Mouse (Mus musculus) gastrocnemius, postnatal 10 days (tissue): ENCODE data around the gene Grin2d. TPM values are rescaled to one million over a fixed set of nuclear protein-coding genes. Genes with fewer than 3 reads are reported as not detected.

Experiments
- DNase-seq: peaks from one replicate; pipeline ENCODE4 v3.0.0; 2021; ENCODE audit warnings: mixed read lengths
- total RNA-seq, 2 experiments: library from RNA; stranded (reverse); gene quantifications; 2 replicates each; pipeline ENCODE4 v1.2.3; 2021

The Grin2d gene
- total RNA-seq, 2 experiments from 2014 or later = 0.80 to 1.2 TPM

DNA sequence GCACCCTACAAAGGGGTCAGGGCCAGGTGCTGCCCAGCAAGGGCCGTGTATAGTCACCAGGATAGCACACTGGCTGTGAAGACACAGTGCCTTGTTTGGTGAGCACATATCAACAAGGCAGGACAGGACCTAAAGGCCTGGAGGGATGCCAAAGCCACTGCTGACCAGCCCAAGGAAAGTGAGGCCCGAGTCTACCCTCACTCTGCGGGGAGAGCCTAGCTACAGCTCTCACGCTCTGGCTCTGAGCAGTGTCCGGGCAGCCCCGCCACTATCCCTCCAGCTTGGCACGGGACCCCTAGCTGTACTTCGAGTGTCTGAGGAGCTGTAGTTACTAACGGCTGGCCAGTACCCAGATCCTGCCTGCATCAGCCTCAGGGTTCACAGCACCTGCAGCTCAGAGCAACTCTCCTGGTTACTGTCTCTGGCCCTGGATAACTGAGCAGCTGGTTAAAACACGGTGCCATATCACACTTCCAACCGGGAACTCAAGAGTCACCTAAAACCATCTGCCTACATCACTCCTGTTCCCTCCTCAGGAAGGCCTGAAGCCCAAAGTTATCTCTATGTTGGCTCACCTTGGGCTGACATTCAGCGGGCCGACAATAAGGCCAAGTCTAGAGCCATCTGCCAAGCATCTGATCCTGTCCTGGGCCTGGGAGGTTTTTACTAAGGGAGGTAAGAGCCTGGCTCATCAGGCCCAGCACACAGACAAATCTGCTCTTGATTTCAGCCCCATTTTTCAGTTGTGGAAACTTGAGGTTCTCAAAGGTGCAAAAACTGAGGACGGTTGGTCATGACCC is 68.7 kb downstream of the Grin2d start:
- no peak for DNase-seq

DNA sequence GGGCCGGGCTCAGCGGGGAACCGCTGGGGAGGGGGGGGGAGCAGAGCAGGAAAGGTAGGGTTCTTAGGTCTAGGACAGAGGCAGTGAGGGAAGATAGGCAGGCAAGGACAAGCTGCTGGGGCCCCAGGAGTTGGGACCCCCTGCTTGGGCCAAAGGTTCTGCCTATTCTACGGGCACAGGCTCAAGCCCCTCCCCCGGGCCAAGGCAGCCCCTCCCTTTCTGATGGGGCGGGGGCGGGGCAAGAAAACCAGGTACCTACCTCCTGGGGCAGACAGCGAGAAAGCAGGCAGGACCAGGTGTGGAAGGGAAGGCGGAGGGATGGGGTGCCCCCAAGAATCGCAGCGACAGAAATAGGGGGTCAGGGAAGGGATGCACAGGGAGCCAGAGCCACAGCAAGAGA is 69.7 kb downstream of the Grin2d start:
- DNase-seq = no peak

DNA sequence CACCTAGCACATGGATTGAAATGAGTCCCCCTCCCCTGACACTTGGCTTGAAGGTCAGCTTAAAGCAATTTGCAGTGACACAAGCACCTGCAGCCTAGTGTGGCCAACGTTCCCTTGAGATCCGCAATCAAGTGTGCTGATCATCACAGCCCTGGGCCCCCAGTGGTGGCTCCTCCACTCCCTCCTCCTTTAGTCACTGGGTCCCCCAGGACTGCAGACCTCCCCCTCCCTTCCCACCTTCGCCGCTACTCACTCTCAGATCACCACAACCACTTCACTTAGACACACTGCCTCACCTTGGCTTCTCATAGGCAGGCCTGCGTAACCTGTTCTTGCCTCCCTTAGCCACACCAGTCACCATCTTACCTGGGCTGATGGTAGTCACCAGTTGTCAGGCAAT is 72.2 kb downstream of the Grin2d start:
- no peak for DNase-seq

DNA sequence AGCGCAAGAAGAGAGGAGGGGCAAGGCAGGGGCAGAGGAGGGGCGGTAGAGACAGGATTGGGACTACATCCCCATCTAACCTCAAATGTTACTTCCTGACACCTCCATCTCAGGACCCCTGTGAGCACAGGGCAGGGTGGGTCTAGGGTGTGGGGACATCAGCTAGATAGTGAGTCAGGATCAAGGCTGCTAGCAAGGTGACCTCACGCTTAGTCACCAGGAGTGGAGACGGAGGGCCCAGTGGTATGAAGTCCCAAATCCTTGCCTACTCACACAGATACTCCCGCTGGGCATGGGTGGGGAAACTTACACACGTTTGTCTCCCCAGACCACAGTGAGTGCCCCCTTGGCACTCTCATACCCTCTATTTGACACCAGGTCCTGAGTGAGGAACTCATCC is 75.6 kb downstream of the Grin2d start:
- no peak for DNase-seq

DNA sequence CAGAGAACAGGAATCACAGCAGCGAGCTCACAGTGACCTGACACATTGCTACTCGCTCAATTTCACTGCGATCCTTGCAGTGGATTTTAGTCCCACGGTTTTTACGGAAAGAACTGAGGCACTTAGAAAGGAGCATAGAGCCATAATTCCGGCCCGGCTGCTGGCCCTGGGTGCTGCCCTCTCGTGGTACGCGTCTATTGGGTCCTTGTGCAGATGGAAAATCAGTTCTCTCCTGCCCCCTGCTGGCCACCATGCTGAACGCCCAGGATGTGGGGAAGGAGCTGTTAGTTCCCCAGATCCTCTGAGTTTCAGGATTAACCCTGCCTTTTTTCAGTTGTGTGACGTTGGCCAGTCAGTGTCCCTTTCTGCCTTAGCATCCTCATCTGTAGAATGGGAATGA is 76.8 kb downstream of the Grin2d start:
- DNase-seq = peak; percentile 94

DNA sequence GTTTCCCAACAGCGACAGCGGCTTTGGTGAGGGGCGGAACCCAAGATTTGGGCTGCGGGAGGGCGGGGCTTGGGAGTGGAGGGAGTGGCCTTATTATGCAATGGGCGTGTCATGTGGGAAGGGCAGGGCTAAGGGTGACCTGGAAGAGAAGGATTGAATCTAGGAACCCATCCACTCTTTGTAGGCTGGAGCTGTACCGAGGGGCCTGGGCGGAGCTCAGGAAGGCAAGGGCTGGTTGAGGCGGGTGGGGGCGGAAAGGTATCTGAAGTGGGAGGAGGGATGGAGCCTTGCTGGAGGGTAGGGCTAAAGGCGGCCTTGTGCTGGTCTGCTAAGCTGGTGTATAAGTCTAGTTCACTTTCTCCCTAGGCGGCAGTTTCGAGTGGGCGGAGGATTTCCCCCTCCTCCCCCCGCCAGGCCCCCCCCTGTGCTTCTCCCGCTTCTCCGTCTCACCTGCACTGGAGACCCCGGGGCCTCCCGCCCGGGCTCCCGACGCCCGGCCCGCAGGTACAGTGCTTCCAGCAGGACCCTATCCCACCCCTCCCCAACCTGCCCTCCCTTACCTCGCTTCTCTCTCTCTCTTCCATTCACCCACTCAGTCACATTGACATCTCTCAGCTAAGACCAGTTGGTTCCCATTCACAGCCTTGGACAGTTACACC is 77.5 kb downstream of the Grin2d start:
- DNase-seq = no peak

DNA sequence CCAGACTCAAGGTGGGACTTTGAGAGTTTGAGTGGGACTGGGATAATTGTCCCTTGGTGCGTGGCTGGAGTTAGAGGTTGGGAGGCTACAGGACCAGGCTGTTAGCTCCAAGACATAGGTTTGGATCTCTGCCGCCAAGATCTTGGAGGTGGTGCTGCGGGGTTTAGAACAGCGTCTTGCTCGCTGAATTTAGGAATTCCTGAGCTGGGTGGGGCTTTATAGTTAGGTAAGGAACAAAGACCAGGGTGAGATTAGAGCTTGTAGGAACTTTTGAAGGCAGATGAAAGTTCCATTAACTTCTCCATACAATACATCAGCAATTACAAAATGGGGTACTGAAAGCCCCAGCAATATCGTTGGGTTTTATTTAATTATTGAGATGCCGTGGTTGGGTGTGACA is 78.2 kb downstream of the Grin2d start:
- no peak for DNase-seq

DNA sequence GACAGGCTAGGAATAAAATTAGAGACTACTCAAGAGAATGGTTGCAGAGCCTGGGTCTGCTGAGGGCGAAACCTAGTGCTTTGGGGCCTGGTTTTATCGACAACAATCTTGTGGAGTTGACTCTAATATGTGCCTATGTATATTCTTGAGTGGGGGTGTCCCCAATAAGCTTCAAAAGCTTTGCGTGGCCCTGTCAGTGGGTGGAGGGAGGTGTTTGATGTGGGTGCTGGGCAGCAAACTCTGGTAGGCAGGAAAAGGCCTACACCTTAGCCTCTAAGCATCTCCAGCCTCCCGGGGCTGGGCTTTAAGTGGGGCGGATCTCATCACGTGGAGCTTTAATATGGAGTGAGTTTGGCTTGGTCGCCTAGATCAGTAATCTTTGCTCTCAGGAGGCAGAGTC is 79.2 kb downstream of the Grin2d start:
- no peak for DNase-seq

DNA sequence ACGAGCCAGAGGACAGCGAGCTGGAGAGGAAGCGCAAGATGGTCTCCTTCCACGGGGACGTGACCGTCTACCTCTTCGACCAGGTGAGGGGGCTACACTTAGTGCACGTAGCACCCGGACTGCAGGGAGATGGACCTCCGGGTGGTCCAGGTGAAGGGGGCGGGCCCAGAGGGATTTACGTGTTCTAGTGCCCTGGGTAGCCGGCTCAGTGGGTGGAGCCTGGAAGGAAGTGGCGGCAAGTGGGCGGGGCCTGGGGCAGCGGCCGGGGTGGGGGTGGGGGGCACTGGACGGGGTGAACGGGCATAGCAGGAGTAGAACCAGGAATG is 79.7 kb downstream of the Grin2d start:
- DNase-seq = no peak

DNA sequence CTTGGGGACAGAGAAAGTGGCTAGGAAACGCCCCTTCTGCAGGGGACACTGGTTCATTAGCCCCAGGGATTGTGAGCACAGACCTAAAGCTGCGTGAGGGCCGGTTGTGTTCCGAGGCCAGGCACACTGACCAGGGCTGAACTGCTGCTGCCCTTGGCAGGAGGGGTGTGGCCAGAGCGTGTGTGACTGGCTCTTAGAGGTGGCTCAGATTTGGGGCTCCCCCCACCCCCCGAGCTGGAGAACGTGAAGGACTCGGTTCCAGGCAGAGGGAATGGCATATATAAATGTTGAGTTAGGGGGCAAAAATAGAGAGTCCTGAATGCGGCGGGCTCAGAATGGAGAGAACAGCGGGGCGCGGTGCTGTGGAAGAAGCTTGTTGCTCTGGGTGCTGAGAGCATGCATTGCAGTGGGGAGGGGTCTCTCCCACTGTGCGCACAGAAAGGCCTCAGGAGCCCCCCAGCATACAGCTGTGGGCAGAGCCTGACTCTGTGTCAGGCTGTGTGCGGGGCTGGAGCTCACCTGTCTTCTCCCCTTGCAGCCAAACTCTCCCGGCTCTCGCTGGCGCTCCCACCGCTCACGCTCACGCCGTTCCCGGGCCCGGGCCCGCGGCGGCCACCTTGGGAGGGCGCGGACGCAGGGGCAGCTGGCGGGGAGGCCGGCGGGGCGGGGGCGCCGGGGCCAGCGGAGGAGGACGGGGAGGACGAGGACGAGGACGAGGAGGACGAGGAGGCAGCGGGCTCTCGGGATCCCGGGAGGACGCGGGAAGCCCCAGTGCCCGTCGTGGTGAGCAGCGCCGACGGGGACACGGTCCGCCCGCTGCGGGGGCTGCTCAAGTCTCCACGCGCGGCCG is 80.3 kb downstream of the Grin2d start:
- DNase-seq = no peak

DNA sequence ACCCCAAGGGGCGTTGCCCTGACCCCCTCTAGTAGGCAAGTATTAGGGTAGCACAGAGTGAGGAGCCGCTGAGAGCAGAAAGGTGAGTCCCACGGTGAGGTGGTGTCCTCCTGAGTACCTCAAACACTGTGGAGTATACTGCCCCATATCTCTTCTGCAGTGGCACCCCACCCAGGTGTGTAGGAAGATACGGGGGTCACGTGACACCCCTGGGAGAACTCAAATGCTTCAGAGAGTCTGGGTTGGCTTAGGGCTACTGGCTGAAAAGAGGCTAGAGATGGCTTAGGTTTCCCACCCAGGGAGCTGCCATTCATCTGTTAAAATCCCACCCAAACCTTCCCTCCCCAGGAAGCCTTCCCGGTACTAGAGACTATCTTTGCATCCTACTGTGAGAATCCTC is 81.2 kb downstream of the Grin2d start:
- no peak for DNase-seq

DNA sequence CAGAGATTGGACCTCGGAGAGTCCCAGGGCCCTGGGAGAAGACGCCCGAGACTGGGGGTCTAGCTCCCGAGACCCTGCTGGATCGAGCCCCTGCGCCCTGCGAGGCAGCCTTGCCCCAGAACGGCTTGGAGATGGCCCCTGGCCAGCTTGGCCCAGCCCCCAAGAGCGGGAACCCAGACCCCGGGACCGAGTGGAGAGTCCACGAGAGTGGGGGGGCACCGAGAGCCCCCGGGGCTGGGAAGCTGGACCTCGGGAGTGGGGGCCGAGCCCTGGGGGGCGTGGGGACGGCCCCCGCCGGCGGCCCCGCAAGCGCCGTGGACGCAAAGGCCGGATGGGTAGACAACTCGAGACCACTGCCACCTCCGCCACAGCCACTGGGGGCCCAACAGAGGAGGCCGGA is 83.2 kb downstream of the Grin2d start:
- no peak for DNase-seq

DNA sequence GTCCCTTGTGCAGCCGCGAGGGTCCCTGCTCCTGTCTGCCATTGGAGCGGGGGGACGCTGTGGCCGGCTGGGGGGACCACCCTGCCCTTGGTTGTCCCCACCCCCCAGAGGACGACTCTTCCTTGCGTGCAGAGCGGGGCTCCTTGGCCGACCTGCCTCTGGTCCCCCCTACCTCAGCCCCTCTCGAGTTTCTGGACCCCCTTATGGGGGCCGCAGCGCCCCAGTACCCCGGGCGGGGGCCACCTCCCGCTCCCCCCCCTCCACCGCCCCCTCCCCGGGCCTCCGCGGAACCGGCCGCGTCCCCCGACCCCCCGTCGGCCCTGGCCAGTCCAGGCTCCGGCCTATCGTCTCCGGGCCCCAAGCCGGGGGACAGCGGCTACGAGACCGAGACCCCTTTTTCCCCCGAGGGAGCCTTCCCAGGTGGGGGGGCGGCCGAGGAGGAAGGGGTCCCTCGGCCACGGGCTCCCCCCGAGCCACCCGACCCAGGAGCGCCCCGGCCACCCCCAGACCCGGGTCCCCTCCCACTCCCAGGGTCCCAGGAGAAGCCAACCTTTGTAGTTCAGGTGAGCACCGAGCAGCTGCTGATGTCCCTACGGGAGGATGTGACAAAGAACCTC is 84.1 kb downstream of the Grin2d start:
- no peak for DNase-seq

DNA sequence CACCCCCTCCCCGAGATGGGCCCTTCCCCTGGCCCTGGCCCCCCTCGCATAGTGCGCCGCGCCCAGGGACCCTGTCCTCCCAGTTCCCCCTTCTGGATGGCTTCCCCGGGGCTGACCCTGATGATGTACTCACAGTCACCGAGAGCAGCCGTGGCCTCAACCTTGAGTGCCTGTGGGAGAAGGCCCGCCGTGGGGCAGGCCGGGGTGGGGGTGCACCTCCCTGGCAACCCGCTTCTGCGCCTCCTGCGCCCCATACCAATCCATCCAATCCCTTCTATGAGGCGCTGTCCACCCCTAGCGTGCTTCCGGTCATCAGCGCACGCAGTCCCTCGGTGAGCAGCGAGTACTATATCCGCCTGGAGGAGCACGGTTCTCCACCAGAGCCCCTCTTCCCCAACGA is 84.9 kb downstream of the Grin2d start:
- no peak for DNase-seq

DNA sequence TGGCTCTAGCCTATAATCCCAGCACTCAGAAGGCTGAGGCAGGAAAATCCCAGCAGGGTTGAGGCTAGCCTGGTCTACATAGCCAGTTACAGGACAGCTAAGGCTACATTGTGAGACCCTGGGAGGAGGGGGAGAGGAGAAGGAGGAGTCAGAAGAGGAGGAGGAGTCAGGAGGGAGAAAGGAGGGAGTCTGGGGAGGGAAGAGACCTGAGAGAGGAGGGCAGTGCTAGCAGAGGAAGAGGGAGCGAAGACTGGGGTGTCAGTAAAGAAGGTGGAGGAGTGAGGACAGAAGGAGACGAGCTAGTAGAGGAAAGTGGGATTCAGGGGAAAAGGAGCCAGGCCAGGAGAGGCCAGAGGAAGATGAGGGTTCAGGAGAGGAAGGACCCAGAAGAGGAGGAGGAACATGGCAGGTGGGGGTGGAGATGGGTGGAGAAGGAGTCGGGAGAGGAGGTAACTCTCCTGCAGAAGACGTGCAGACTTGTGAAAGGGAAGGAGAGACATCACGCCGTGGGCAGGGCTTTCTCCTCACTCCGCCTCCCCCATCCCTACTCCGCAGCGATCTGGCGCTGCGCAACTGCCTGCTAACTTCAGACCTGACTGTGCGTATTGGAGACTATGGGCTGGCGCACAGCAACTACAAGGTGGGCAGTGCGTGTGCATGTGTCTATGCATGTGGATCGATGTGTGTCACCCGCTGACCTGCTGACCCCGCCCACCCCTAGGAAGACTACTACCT is 86.3 kb downstream of the Grin2d start:
- DNase-seq = no peak

DNA sequence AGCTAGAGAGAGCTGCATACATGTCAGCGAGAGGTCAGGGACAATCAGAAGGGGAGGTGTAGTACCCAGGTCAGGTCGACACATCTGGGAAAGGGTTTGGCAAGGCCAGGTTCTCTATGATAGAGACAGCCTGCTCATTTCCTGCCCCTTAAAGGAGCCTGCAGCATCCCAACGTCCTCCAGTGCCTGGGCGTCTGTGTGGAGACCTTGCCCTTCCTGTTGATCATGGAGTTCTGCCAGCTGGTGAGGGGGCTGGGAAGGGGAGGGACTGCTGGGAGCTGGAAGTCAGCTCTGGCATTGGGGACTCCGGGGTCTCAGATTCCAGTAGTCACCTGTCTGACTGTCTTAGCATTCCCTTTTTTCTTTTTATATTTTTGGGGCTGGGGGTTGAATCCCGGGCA is 87.5 kb downstream of the Grin2d start:
- DNase-seq = no peak

DNA sequence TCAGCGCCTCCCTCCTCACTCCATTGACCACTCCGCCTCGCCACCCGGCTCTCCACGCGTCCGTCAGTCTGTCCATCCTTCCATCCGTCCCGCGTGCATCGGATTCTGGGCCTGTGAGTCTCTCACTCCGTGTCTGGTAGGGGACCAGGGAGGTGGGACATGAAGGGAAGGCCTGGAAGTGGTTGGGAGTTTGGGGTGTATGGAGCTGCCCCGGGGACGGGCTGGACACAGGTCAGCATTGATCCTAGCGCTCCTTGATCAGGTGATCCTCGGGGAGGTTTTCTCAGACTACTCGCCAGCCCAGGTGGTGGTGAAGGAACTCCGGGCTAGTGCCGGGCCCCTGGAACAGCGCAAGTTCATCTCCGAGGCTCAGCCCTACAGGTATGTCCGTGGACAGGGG is 90.5 kb downstream of the Grin2d start:
- no peak for DNase-seq

DNA sequence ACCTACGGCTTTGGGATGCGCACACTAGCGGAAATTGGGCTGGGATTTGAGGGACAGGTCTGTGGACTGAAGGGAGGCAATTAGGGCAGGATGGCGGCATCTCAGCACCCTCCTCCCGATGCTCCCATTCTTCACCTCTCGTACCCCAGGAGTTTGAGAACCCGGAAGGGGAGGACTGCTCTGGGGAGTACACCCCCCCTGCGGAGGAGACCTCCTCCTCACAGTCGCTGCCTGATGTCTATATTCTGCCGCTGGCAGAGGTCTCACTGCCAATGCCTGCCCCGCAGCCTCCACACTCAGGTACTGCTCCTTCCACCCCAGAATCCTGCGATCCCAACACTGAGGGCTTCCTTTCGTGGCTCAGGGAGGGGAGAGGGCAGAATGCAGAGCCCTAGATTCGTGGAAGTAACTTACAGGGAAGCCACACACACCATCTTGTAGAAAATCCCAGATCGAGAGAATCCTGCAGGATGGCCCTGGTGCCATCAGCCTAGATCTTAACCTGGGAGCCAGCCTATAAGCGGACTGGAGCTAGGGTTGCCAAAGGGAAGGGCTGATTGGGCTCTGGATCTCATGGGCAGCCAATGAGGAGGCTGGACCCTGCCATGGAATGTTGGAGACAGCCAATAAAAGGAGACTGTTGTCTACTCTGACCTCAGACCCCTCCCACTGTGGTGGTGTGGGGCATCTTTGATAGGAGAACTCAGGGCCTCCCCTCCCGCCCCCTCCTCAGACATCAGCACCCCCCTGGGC is 91.3 kb downstream of the Grin2d start:
- DNase-seq = no peak

DNA sequence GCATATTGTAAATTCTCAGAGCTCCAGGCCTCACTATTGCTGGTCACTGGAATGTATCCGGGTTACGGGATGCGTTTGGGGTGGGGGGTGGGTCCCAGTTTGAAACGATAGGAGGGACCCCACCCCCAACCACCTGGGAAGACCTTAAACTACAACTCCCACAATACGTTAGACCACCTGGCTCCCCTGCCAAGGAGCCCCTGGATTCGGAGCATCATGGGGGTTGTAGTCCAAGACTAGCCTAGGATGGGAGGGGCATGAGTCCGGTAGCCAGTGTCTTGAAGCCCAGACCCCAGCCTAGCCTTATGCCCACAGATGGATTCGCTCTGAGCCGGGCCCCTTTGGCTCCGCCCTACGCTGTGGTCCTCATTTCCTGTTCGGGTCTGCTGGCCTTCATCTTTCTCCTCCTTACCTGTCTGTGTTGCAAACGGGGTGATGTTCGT is 92.0 kb downstream of the Grin2d start:
- no peak for DNase-seq

DNA sequence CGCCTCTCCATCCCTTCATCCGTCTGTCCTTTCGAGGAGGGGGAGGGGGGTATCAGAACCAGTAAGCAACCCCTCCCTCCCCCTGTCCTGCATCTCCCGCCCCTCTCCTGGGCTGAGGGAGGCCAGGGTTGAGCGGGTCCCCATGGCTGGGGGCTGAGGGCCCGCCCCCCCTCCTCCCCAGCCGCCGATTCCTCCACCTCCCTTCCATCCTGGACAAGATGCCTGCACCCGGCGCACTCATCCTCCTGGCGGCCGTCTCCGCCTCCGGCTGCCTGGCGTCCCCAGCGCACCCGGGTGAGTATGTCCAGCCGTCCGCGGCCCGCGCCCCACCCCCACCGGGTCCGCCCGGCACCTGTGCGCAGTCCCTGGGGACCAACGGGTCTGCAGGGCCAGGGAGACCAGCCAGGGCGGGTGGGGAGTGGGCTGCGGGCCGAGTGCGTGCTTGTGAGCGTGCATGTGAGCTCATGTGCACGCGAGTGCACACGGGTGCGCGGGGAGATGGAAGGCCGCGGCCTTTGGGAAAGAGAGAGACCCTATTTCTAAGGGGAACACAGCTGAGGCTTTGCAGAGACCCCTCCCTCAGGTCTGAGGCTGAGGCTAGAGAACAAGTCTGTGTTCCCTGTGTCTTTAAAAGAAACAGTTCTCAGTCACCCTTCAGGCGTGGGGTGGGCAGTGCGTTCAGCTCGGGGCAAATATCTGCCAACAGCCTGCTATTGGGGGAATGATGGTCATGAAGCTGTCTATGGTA is 92.6 kb downstream of the Grin2d start:
- DNase-seq = peak; percentile 50
